Mouse (Mus musculus) kidney, embryonic 15.5 days (tissue): ENCODE results near the gene Smg7. TPM values are rescaled to one million over a fixed set of nuclear protein-coding genes. Genes with fewer than 3 reads are reported as not detected.
"Not testable (repeated sequence)": the region's sequence is repeated elsewhere in the genome, so short reads cannot be mapped to it uniquely, and the experiment has no call there.

Experiments used
- ATAC-seq: fragments of 200-750 bp; cut with Nextera tagmentation; replicated peaks from 2 replicates; pipeline ENCODE4 v1.8.0; 2017; ENCODE audit warnings: moderate TSS enrichment; ENCODE audit not compliant: low FRiP score
- H3K27ac ChIP-seq: fragments of 300-500 bp; sonication (generic); 2 replicates; pipeline ENCODE4 v1.5.1; 2015; ENCODE audit warnings: mild to moderate bottlenecking, inconsistent platforms
- H3K27me3 ChIP-seq: fragments of 300-500 bp; sonication (generic); 2 replicates; pipeline ENCODE4 v1.6.1; 2015; ENCODE audit warnings: inconsistent platforms
- H3K36me3 ChIP-seq: fragments of 300-500 bp; sonication (generic); 2 replicates; pipeline ENCODE4 v1.6.1; 2015; ENCODE audit warnings: inconsistent platforms
- H3K4me1 ChIP-seq: fragments of 300-500 bp; sonication (generic); 2 replicates; pipeline ENCODE4 v1.6.1; 2015; ENCODE audit warnings: inconsistent platforms
- H3K4me2 ChIP-seq: fragments of 300-500 bp; sonication (generic); 2 replicates; pipeline ENCODE4 v1.6.1; 2015; ENCODE audit warnings: moderate library complexity, mild to moderate bottlenecking, inconsistent platforms
- H3K4me3 ChIP-seq: fragments of 300-500 bp; sonication (generic); replicated peaks from 2 replicates; pipeline ENCODE4 v1.5.1; 2015; ENCODE audit warnings: mild to moderate bottlenecking, inconsistent platforms
- H3K9ac ChIP-seq: fragments of 300-500 bp; sonication (generic); 2 replicates; pipeline ENCODE4 v1.6.1; 2015; ENCODE audit warnings: mild to moderate bottlenecking, inconsistent platforms
- H3K9me3 ChIP-seq: fragments of 300-500 bp; sonication (generic); replicated peaks from 2 replicates; pipeline ENCODE4 v1.6.1; 2016; ENCODE audit warnings: inconsistent platforms
- WGBS: fragments of 180-500 bp; shearing (Covaris S2); methylation state at CpG from one replicate; pipeline ENCODE4 v1.1.7; 2015; ENCODE audit warnings: mixed read lengths; 5-methylcytosine and 5-hydroxymethylcytosine counted together
- polyA plus RNA-seq: library from polyadenylated mRNA; unstranded; fragments of >200 nt; fragmentation: Nextera tagmentation; extraction: Ambion mirVana; gene quantifications from 2 replicates; pipeline ENCODE4 v1.2.1, GENCODE M21; 2015

The Smg7 gene
- polyA plus RNA-seq, 1 experiment from 2014 or later = 31.5 TPM

- Histone ChIP-seq H3K9ac (peak overlapping the region; percentile 90), H3K4me1 (peaks cover 24% of the 10 kb centered on the region), H3K27me3 (no peaks in the 10 kb centered on the region), H3K9me3 (no peaks in the 10 kb centered on the region), H3K36me3 (no peaks in the 10 kb centered on the region), H3K4me3 (peak overlapping the region; percentile 98), H3K4me2 (peak overlapping the region; percentile 99), H3K27ac (peak overlapping the region; percentile 100)
- under 1% methylated on average over 36 of the region's 36 CpGs for WGBS
- ATAC-seq = peak; percentile 19
Measured at GRCm38 (mm10) chr1:152903591-152904135, 1.2 kb upstream of the Smg7 start.

- Histone ChIP-seq H3K4me3 (peak overlapping the region; percentile 98), H3K9ac (peak overlapping the region; percentile 97), H3K4me1 (peaks cover 24% of the 10 kb centered on the region), H3K9me3 (no peaks in the 10 kb centered on the region), H3K36me3 (no peaks in the 10 kb centered on the region), H3K27ac (peak overlapping the region; percentile 100), H3K4me2 (peak overlapping the region; percentile 99), H3K27me3 (no peaks in the 10 kb centered on the region)
- ATAC-seq = peak; percentile 90
- WGBS = under 1% methylated on average over 58 of the region's 69 CpGs
Measured at GRCm38 (mm10) chr1:152902665-152903516, 445 bp upstream of the Smg7 start.

- Histone ChIP-seq H3K27me3 (no peaks in the 10 kb centered on the region), H3K4me2 (peak overlapping the region; percentile 81), H3K4me3 (peak overlapping the region; percentile 98), H3K4me1 (peaks cover 24% of the 10 kb centered on the region), H3K9ac (peak overlapping the region; percentile 97), H3K27ac (peak overlapping the region; percentile 97; the same call in 1 of the 2 replicates), H3K36me3 (no peaks in the 10 kb centered on the region), H3K9me3 (no peaks in the 10 kb centered on the region)
- 1% methylated on average over 6 of the region's 6 CpGs for WGBS
- ATAC-seq = no peak
Measured at GRCm38 (mm10) chr1:152901419-152901764, 1.1 kb downstream of the Smg7 start.

GRCm38 (mm10) chr1:152888086-152888485 is 14.4 kb downstream of the Smg7 start:
- ATAC-seq, H3K36me3 ChIP-seq, H3K27ac ChIP-seq, H3K4me1 ChIP-seq, H3K9ac ChIP-seq, H3K27me3 ChIP-seq, H3K4me2 ChIP-seq, H3K9me3 ChIP-seq, H3K4me3 ChIP-seq: not testable (repeated sequence)
- 88% methylated on average over 3 of the region's 5 CpGs for WGBS

- Histone ChIP-seq H3K9ac (no peak overlapping the region), H3K4me1 (peaks cover 5% of the 10 kb centered on the region), H3K36me3 (peaks cover 34% of the 10 kb centered on the region), H3K4me3 (no peak overlapping the region), H3K9me3 (no peaks in the 10 kb centered on the region), H3K27ac (no peak overlapping the region), H3K4me2 (no peak overlapping the region), H3K27me3 (no peaks in the 10 kb centered on the region)
- ATAC-seq = no peak
- 48% methylated on average over 3 of the region's 3 CpGs for WGBS
Measured at GRCm38 (mm10) chr1:152871031-152871430, 31.4 kb downstream of the Smg7 start.

GRCm38 (mm10) chr1:152869901-152870300 is 32.5 kb downstream of the Smg7 start:
- Histone ChIP-seq H3K36me3 (peaks cover 45% of the 10 kb centered on the region), H3K4me2 (no peak overlapping the region), H3K4me1 (peaks cover 5% of the 10 kb centered on the region), H3K27me3 (no peaks in the 10 kb centered on the region), H3K9ac (no peak overlapping the region), H3K9me3 (no peaks in the 10 kb centered on the region), H3K4me3 (no peak overlapping the region), H3K27ac (no peak overlapping the region)
- whole genome bisulfite sequencing = 83% methylated on average over 6 of the region's 6 CpGs
- ATAC-seq = no peak

- ATAC-seq = no peak
- peaks cover 89% of the 10 kb centered on the region for H3K36me3 ChIP-seq
- H3K27ac ChIP-seq = no peak overlapping the region
- no peak overlapping the region for H3K9ac ChIP-seq
- WGBS = 96% methylated on average over 2 of the region's 2 CpGs
- no peaks in the 10 kb centered on the region for H3K9me3 ChIP-seq
- no peaks in the 10 kb centered on the region for H3K4me1 ChIP-seq
- H3K4me2 ChIP-seq = no peak overlapping the region
- no peak overlapping the region for H3K4me3 ChIP-seq
- no peaks in the 10 kb centered on the region for H3K27me3 ChIP-seq
Measured at GRCm38 (mm10) chr1:152846856-152847255, 55.6 kb downstream of the Smg7 start.

- no peak overlapping the region for H3K9ac ChIP-seq
- peaks cover 91% of the 10 kb centered on the region for H3K36me3 ChIP-seq
- H3K27ac ChIP-seq = no peak overlapping the region
- H3K4me3 ChIP-seq = no peak overlapping the region
- H3K4me2 ChIP-seq = no peak overlapping the region
- H3K4me1 ChIP-seq = no peaks in the 10 kb centered on the region
- 76% methylated on average over 3 of the region's 3 CpGs for WGBS
- no peaks in the 10 kb centered on the region for H3K27me3 ChIP-seq
- ATAC-seq = no peak
- no peaks in the 10 kb centered on the region for H3K9me3 ChIP-seq
Measured at GRCm38 (mm10) chr1:152845211-152845730, 57.2 kb downstream of the Smg7 start.

- no peak for ATAC-seq
- Histone ChIP-seq H3K4me2 (no peak overlapping the region), H3K27ac (no peak overlapping the region), H3K36me3 (peaks cover 95% of the 10 kb centered on the region), H3K4me1 (no peaks in the 10 kb centered on the region), H3K4me3 (no peak overlapping the region), H3K9ac (no peak overlapping the region), H3K9me3 (no peaks in the 10 kb centered on the region), H3K27me3 (no peaks in the 10 kb centered on the region)
- WGBS = 82% methylated on average over 1 of the region's 1 CpGs
Measured at GRCm38 (mm10) chr1:152844634-152845033, 57.8 kb downstream of the Smg7 start.

GRCm38 (mm10) chr1:152841057-152841456 is 61.4 kb downstream of the Smg7 start:
- Histone ChIP-seq H3K27ac (no peak overlapping the region), H3K4me2 (no peak overlapping the region), H3K9me3 (no peaks in the 10 kb centered on the region), H3K36me3 (peaks cover 94% of the 10 kb centered on the region), H3K27me3 (no peaks in the 10 kb centered on the region), H3K4me3 (no peak overlapping the region), H3K4me1 (no peaks in the 10 kb centered on the region), H3K9ac (no peak overlapping the region)
- no peak for ATAC-seq
- WGBS = 93% methylated on average over 2 of the region's 2 CpGs

- ATAC-seq = no peak
- no peak overlapping the region for H3K9ac ChIP-seq
- H3K9me3 ChIP-seq = no peaks in the 10 kb centered on the region
- no peak overlapping the region for H3K4me2 ChIP-seq
- no peaks in the 10 kb centered on the region for H3K27me3 ChIP-seq
- H3K4me1 ChIP-seq = no peaks in the 10 kb centered on the region
- no peak overlapping the region for H3K4me3 ChIP-seq
- WGBS = 97% methylated on average over 3 of the region's 3 CpGs
- no peak overlapping the region for H3K27ac ChIP-seq
- peaks cover 93% of the 10 kb centered on the region for H3K36me3 ChIP-seq
Measured at GRCm38 (mm10) chr1:152840343-152840742, 62.1 kb downstream of the Smg7 start.

GRCm38 (mm10) chr1:152838841-152839240 is 63.6 kb downstream of the Smg7 start:
- no peak overlapping the region for H3K9ac ChIP-seq
- no peaks in the 10 kb centered on the region for H3K4me1 ChIP-seq
- no peak for ATAC-seq
- H3K4me3 ChIP-seq = no peak overlapping the region
- 86% methylated on average over 12 of the region's 12 CpGs for WGBS
- no peaks in the 10 kb centered on the region for H3K27me3 ChIP-seq
- H3K27ac ChIP-seq = no peak overlapping the region
- no peak overlapping the region for H3K4me2 ChIP-seq
- peaks cover 79% of the 10 kb centered on the region for H3K36me3 ChIP-seq
- no peaks in the 10 kb centered on the region for H3K9me3 ChIP-seq
